Mouse (Mus musculus) megakaryocyte progenitor cell, adult 5-6 weeks (primary cell): ENCODE measurements around the gene 4931406C07Rik. TPM values are rescaled to one million over a fixed set of nuclear protein-coding genes. Genes with fewer than 3 reads are reported as not detected.
"Not testable (repeated sequence)": the region's sequence is repeated elsewhere in the genome, so short reads cannot be mapped to it uniquely, and the experiment has no call there.

Experiments
- ATAC-seq: replicated peaks from 2 replicates; pipeline ENCODE4 v1.8.0; 2016; ENCODE audit warnings: mild to moderate bottlenecking, moderate TSS enrichment, inconsistent platforms; ENCODE audit not compliant: poor library complexity
- total RNA-seq, 2 experiments: library from RNA; stranded (forward) in 1 of 2; stranded (reverse) in 1 of 2; fragments of 157-497, 149-512 nt in 1 of 2; fragments of 200-1000 nt in 1 of 2; gene quantifications; 2 replicates each; pipeline versions ENCODE4 v1.2.3 to v1.2.4; 2015 to 2017

Gene 4931406C07Rik
- total RNA-seq (2015) (15.1 and 18.5 TPM in 2 replicates), total RNA-seq (2017) (11.2 and 11.6 TPM in 2 replicates)

DNA sequence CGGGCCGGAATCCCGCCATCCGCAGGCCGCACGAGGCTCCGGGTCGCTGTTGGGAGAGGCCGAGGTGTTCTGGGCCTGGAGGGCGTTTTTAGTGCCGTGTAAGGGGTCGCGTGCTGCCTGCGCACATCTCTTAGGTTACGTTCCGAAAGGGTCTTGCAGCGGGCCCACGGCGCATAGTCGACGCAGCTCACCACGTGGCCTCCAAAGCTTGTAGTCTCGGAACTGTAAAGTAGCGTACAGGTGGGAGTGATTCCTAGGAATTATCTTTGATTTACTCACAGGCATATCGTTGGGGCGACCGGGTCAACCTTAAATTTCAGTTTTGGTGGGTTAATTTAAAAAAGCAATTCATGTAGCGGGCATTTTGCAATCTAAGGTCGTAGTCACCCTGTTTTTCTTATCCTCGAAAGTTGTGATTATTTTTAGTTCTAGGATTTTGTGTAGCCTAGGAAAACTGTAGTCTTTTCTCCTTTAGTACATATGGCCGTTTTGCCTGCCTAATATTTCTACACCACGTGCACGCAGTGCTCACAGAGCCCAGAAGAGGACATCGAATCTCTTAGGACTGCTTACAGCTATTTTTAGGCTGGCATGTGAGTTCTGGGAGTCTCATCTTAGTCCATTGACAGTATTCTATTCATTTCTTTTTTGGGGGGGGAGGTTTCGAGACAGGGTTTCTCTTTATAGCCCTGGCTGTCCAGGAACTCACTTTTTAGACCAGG lies at the start of gene 4931406C07Rik:
Gene 4931406C07Rik, minus strand, starts transcription at position 51 of the 722 bp plus-strand sequence.
- no peak for ATAC-seq

DNA sequence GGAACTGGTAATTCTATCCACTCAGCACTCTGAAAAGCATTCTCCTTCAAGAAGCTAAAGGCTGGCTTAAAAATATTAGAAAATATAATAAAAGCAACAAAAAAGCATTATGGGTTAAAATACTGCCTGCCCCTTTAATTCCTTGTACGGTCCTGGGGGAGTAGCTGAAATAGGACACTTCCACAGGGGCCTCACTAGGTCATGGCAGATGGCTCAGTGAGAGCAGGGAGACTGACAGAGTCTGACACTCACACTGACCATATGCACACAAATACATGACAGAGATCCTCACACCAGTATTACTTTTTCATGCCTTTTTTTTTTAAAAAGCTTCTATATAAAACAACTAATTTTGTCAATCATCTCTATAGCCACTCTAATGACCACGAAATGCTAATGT lies 43.7 kb upstream of the 4931406C07Rik start:
- ATAC-seq = no peak

DNA sequence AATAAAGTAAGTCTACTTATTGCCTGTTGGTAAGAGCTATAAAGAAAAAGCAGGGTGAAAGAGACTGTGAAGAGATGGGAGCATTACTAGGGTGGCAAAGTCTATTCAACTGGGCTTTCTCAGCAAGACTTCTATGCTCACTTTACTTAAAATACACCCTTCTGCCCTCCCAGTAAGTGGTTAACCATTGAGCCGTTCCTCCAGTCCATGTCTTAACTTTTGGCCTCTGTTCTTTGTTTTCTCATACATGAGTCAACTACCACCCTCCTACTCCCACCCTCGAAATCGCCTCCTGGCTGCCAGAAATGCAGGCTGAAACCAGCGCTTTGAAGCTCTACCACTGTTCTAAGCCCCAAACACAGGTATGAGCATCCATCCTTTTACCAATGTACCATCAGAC lies 31.5 kb upstream of the 4931406C07Rik start:
- no peak for ATAC-seq

DNA sequence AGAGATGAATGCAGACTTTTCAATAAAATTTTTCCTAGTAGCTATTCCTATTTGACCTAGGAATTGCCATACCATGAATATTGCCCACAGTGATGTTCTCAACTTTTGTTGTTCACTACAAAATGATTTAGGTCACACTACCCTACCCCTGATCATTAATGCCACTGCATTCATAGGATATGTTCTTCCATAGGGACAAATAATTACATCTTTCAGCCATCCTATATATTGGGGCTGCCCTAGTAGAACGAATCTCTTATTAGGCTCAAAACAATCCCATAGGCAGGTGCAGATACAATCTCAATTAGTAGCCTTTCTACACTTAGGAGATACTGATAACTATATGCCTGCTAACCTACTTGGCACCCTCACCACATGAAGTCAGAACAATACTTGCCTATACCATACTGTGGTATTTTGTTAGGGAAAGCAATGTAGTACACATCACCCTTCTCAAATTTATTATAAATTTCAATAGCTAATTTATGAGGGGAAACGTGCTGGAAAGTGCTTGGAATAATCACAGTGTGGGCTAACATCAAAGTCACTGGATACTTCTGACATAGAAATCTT lies 12.0 kb upstream of the 4931406C07Rik start:
- ATAC-seq = no peak

DNA sequence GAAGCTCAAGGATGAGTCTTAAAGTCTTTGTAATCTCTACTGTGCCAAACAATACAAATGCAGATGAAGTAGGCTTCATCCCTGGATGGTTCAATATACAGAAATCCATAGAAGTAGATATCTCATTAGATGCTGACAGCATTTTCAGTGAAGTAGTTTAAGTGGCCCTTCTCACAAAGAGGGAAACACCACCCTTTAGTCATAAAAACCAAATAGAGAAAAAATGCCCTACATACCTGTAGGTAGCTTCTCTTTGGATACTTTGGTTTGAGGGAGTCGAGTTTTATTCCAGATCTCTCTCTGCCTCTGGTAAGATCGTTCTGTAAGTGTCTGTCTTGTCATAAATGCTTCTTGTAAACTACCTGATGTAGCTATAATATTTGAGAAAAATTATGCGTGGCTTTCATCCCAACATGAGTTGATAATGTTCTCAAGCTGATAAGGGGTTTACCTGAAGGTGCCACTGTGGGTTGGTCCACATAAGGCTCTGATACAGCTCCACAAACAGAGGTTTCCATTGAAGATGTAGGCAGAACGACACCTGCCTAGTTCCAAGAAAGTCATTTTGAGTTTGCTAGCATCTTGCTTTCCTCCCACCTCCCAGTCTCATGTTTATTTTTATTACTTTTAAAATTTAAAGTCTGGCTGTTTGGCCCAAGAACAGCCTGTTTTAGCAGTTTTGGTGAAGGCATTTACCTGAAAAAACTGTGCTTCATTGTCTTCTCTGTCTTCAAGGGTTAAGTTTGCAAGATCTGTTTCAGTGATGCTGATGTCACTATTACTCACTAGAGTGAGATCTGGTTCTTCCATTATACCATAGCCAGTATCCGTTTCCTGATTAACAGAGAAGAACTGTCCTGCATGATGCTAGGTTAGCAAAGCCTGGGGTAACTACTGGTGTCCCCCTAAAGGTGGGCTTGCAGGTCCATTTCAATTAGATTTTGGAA lies 11.2 kb upstream of the 4931406C07Rik start:
- ATAC-seq = 0 out of 2 replicates have a peak, but pooled peaks have one; percentile 11

DNA sequence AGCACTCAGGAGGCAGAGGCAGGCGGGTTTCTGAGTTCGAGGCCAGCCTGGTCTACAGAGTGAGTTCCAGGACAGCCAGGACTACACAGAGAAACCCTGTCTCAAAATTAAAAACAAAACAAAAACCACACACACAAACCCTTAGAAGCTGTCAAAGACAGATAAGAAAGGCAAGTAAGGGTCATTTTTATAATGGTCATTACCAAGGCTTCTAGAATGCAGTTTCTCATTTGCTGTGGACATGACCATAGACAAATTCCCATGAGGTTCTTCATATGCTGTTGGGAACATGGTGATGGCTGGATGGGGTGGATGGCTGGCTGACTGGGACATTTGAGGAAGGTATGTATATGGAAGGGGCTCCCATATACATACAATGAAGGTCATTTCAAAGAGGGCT lies 10.0 kb upstream of the 4931406C07Rik start:
- not testable (repeated sequence) for ATAC-seq

DNA sequence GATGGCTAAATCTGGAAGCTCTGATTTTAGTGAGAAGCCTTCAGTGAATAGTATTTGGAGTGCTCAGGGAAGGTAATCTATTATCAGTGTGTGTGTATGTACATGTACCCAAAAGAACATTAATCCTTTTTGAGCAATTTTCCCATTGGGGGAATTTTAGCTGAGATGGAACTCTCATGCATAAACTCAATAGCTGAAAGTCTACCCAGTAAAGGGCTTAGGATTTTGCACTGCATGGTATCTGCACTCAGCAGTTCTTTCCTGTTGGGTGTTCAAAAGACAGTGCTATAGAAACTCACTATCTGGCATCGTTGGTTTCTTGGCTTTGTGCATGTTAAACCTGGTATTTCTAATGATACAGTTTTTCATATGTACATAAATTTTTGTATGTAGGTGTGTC lies 8.4 kb upstream of the 4931406C07Rik start:
- no peak for ATAC-seq

DNA sequence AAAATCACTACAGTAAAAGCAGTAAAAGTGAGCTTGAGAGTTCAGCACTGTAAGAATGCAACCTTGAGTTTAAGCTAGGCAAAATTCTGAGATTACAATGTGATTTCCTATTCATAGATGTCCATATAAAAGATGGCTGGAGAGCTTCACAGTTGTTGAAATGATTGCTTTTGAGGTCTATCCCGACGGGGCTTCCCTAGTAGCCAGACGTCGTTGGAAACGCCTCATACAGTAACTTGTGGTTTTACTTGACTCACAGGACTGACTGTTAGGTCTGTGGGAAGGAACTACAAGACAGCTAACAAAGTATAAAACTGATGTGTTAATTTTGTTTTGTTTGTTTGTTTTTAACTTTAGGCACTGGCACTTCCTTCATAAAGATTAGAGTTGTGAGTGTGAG lies 7.4 kb upstream of the 4931406C07Rik start:
- ATAC-seq = no peak

DNA sequence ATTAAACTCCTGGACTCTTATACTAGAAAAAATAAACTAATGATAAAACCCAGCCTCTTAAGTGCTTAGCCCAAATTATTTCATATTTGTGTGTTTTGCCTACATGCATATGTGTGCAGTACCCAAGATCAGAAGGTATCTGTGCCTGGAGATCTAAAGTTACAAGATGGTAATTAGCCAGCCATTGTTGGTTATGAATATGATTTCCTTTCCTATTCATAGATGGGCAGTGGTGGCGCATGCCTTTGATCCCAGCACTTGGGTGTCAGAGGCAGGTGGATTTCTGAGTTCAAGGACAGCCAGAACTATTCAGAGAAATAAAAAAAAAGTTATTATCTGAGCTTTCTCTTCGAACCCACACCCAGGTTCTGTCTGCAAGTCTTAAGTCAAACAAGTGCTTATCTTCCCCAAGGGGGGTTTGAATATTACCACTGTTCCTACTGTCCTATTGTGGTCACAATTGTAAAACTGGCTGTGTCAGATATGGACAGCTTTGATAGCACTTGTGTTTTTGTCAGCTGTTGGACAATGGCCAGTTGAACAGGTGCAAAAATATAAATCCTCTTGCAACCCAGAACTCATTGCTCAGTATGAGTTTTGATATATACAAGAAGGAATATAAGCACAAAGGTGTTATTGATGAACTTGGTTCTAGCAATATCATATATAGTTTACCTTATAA lies 5.9 kb upstream of the 4931406C07Rik start:
- ATAC-seq = peak; percentile 76

DNA sequence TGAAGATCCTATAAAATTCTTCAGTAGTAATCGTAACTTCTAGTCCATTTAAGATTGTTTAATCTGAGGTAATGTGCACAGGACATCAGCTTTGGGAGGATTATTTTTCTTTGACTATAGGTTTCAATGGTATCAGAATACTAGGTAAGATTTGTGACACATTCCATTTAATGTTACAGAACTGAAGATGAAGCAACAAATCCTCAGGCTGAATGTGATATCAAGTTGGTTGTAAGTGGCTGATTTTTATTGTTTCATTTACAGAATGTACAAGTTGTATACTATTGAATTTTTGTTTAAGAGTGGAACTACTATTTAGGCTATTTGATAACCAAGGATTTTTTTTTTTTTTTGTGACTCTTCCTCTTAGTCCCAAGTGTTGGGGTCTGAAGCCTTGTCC lies 3.9 kb upstream of the 4931406C07Rik start:
- no peak for ATAC-seq

DNA sequence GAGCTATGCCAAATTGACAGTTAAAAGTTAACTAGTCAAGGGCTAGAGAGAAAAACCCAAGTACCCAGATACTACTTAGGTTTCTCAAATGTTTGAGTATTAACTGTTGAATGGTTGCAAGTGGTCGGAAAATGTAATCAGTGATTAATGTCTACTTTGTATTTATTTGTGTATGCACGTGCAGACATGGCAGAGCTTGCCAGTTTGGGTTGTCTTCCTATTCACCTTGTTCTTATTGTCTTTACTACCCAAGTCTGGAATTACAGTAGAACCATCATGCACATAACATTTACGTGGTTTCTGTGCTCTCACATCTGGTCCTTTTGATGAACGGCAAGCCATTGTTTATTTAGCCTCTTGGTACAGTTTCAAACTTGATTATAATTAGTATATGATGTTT lies 3.2 kb upstream of the 4931406C07Rik start:
- ATAC-seq = no peak

DNA sequence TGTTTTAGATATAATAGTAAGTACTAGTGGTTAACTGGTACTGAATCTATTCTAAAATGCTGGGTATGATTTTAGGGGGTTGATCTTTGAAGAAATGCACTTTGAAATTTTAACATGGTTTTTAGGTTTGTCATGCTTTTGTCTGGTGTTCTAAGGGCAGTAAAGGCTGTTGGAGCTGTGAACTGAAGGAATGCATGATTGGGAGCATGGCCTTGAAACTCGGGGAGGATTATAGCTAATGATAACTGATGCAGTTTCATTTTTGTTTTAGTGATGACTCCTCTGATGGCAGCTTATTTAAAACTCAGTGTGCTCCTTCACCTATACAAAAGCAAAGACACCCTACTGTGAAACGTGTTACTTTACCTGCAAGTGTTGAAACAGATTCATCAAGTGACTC lies 2.0 kb upstream of the 4931406C07Rik start:
- ATAC-seq = no peak

DNA sequence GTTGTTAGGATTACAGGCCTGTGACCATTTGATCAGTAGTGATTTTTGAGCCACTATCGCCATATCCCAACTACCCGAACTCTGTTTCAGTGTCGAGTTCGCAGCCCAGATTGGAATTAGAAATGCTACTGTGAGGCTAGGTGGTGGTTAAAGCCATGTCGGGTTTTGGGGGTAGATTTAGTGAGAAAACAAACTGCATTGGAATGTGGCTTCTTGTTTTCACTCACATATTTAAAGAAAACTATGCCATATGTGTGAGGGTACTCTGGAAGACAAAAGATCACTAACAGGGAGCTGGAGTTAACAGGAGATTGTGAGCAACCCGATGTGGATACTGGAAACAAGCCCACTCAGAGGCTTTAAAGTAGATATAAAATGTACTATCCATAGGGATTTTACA lies 1.0 kb upstream of the 4931406C07Rik start:
- no peak for ATAC-seq

DNA sequence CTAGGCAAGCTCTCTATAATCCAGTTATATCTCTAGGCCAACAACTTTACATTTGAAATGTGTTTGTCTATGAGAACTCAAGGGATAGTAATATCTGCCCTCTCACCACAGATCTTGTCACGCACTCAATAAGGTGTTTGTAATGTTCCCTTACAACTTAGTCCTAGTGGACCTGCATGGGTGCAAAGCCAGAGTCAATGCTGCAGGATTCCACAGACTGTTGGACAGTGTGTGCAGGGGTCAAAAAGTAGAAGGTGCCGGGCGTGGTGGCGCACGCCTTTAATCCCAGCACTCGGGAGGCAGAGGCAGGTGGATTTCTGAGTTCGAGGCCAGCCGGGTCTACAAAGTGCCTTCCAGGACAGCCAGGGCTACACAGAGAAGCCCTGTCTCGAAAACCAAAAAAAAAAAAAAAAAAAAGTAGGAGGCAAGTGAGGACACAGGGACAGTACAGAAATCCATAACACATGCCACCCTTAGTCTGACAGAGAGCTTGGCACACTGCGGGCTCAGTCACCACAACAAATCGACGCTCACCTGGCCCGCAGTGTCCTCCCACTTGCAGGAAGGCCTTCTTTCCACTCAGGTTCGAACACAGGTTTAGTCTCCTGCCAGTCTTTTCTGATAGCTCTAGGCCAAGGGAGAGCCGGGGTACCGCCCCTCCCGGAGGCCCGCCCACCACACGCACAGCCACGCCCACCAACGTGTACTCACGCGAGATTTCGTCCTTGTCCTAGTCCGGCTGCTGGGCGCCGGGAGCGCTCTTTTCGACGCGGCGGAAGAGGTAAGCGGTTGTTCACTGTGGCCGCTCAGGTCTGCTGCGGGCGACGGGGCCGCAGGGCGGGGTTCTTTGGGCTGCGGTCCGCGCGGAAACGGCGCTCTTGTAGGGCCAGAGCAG lies 498 bp downstream of the 4931406C07Rik start, which contains the start of gene Taf1d:
Gene Taf1d, plus strand, starts transcription at position 712 of the 895 bp plus-strand sequence.
- peak; percentile 88 for ATAC-seq

DNA sequence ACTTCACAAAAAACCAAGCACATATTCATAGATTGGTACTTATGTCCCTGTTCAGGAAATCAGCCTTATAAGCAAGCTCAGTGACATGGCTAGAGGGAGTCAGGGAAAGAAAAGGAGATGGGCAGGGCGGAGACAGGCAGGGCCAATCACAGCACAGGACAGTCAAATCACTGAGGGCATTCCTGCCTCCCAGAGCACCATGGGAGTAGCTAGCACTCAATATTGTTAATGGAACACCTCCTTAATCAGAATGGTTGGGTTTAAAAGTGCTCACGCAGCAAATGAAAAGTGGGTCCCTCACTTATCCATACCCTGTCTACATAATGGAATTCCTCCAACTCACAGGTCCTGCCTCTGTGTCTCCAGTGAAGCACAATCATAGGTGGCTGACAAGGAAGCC lies 3.4 kb downstream of the 4931406C07Rik start:
- ATAC-seq = no peak

DNA sequence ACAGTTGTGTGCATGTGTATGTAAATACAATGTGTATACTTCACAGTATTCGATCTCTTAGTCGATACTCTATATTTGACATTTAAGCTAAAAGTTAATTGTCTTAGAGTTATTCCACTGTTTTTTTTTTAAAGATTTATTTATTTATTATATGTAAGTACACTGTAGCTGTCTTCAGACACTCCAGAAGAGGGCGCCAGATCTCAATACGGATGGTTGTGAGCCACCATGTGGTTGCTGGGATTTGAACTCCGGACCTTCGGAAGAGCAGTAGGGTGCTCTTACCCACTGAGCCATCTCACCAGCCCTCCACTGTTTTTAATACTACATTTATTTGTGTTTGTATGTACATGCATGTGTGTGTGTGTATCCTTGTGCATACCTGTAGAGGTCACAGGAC lies 4.2 kb downstream of the 4931406C07Rik start:
- ATAC-seq = not testable (repeated sequence)

DNA sequence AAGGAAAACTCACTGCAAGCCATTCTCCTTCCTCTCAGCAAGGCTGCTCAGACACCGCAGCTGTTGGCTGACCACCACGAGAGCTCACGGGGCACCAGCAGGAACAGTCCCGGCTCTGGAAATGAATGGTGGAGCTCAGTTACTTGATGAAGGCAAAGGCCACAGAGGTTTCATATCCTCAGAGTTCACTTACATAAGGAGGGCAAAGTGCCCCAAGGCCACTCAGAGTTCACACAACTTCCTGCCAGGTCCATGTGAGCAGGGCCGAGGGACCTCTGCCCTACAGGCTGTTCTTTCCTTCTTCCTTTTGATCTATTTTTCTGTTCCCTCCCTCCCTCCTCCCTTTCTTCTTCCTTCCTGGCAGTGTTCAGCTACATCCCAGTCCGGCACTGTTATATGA lies 4.8 kb downstream of the 4931406C07Rik start:
- ATAC-seq = peak; percentile 32

DNA sequence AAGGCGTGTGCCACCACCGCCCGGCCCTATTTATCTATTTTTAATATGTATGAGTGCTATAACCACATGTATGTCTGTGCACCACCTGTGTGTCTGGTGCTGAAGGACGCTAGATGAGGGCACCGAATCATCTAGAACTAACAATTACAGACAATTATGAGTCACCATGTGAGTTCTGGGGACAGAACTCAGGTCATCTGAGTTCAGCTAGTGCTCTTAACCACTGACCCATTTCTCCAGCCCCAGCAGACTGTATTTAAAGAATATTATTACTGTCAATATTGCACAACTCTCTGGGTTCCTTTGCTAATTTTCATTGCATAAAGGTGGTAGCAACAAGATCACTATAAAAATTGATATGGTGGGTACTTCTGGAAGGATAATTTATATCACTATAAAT lies 6.2 kb downstream of the 4931406C07Rik start:
- no peak for ATAC-seq

DNA sequence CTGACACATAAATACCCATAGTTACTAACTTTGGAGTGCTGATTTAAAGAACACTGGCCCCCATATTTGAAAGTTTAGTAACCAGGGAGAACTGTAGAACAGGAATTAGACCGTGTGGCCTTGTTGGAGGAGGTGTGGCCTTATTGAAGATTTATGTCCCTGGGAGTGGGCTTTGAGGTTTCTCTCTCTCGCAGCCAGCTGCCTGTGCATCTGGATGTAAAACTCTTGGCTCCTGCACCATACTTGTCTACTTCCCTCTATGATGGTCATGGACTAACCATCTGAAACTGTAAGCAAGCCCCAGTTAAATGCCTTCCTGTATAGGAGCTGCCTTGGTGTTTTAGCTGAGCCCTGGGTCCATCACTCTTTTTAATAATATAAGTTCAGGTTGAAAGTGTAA lies 7.8 kb downstream of the 4931406C07Rik start:
- ATAC-seq = peak; percentile 81

DNA sequence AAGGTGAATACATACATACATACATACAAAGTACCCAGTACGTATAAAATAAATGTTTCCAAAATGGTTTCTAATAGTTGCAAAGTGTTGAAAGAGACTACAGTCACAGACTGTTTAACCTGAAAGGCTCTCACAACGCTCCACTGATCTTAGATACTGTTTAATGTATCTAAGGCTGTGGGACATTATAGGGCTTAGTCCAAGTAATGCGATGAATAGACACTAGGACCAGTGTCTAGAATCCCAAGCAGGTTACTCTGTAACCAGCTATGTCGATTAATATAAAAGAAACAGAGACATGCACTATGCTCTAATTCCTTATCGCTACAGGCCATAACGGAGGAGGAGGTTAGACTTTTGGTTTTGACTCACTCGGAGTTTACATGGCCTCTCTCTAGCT lies 9.1 kb downstream of the 4931406C07Rik start:
- no peak for ATAC-seq
